Mouse (Mus musculus): Measurements from ENCODE around the gene Lpin2.

Lpin2 gene

DNA sequence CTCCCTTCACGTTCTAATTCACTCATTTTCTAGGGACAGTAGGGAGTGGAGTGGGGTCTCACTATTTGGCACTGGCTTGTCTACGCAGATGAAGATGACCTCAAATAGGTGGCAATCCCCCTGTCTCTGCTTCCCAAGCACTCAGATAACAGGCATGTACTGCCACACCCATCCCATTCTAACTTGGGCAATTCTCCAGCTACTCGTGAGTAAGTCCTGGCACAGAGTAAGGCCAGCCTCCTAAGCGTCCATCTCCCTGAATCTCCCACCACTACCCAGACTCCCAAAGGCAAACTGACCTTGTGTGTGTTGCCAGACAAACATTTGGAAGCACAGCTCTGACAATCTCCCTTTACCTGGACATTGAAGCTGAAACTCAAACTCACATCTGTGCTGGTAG, 110.5 kb downstream of the Lpin2 start:
- DNase-seq (ENCODE audit: low read depth, low spot score), result no peak

DNA sequence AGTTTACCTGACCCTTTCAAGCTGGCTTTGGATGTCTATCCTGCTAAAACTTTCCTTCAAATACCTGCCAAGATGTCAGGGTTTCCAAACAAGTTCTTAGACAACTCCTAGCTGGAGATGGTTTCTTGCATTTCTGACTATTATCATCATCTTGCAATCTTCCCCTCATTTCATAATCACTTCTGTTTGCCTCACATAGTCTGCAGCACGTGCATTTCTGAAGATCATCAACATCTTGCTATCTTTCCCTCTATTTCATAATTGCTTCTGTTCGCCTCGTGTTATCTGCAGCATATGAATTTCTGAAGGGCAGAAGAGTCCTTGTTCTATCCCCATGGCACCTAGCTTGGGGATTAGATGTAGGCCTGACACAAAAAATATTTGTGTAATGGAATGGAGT, 112.2 kb downstream of the Lpin2 start:
- no peak for DNase-seq (ENCODE audit: low read depth, low spot score)

Measured in R1 (cell line).